Mouse (Mus musculus) CD4-positive naive resting alpha-beta T cell, adult 57 days (primary cell): ENCODE measurements around the gene Gm17018. TPM values are rescaled to one million over a fixed set of nuclear protein-coding genes. Genes with fewer than 3 reads are reported as not detected.

Experiments
- total RNA-seq: library from RNA; stranded (reverse); gene quantifications from one replicate; pipeline ENCODE4 v1.2.4, GENCODE M21; 2023

The Gm17018 gene
- total RNA-seq, result 17.3 TPM

GRCm38 (mm10) chr19:45560153-45560890 lies at the start of gene Gm17018, which contains the start of gene Poll:
Gene Gm17018, plus strand, starts transcription at chr19:45560615.
Gene Poll, minus strand, starts transcription at chr19:45560531.

Other genes with a start within 250 kb of the Gm17018 start
- 18.7 TPM for gene Btrc, start 196.9 kb upstream of the Gm17018 start, total RNA-seq
- 11.3 TPM for gene Poll, start 84 bp upstream of the Gm17018 start, total RNA-seq
- 71.6 TPM for gene Fbxw4, start 99.7 kb downstream of the Gm17018 start, total RNA-seq
- not detected for gene Fgf8, start 182.3 kb downstream of the Gm17018 start, total RNA-seq
- gene Npm3, start 189.0 kb downstream of the Gm17018 start, total RNA-seq, result 57.6 TPM
- gene Mgea5, start 223.2 kb downstream of the Gm17018 start, total RNA-seq, result 318 TPM